Mouse (Mus musculus): ENCODE results near the gene Olfr603. TPM values are rescaled to one million over a fixed set of nuclear protein-coding genes. Genes with fewer than 3 reads are reported as not detected.
"Not testable (repeated sequence)": the region's sequence is repeated elsewhere in the genome, so short reads cannot be mapped to it uniquely, and the experiment has no call there.

The Olfr603 gene
- not detected in 2 replicates for polyA plus RNA-seq (2014; fragmentation: Nextera tagmentation; extraction: Ambion mirVana)

DNA sequence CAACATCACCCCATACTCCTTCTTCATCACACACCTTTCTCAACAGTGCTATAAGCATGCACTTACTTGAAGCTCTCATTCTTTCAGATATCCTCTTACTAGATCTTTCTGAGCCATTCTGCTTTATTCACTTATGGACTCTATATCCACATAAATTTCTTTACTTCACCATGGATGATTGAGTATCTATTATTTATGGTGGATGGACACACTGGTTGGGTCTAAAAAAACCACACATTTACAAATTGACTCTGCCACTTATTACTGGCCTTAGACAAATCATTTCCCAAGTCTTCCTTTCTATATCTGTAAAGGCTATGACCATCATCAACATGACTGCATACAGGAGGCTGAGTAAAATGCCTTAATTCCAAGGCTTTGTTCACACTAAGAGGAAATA, at the start of gene Olfr603:
Olfr603 (minus strand) TSS at position 101 of the 400 bp plus-strand sequence.
- DNase-seq (ENCODE audit: low spot score) = no peak
- Histone ChIP-seq H3K4me2 (replicated peaks; ENCODE audit: low read depth, low read length) (no peak within 1 kb of the TSS), H3K36me3 (ENCODE audit: control insufficient read depth, insufficient read depth, low read length) (no peaks in the 10 kb centered on the region), H3K27ac (ENCODE audit: low read depth, low read length) (no peak within 1 kb of the TSS), H3K4me1 (replicated peaks; ENCODE audit: control insufficient read depth, insufficient read depth, low read length) (no peaks in the 10 kb centered on the region), H3K4me3 (ENCODE audit: low read depth, low read length) (no peak within 1 kb of the TSS), H3K9me3 (ENCODE audit: control insufficient read depth, low read length) (no peaks in the 10 kb centered on the region), H3K9ac (ENCODE audit: low read depth, low read length) (no peak within 1 kb of the TSS), H3K27me3 (ENCODE audit: control insufficient read depth, insufficient read depth, low read length) (no peaks in the 10 kb centered on the region)
- ATAC-seq (ENCODE audit: low FRiP score) = no peak

GRCm38 (mm10) chr7:103414772-103415171, 28.8 kb upstream of the Olfr603 start, which contains the start of gene Usp17lc:
Gene Usp17lc, plus strand, starts transcription at chr7:103415072.
- 70% methylated on average over 1 of the region's 1 CpGs for WGBS
- not testable (repeated sequence) for H3K27me3 ChIP-seq (ENCODE audit: control insufficient read depth, insufficient read depth, low read length); H3K4me3 ChIP-seq (ENCODE audit: low read depth, low read length); H3K27ac ChIP-seq (ENCODE audit: low read depth, low read length); H3K9me3 ChIP-seq (ENCODE audit: control insufficient read depth, low read length); ATAC-seq (ENCODE audit: low FRiP score); H3K36me3 ChIP-seq (ENCODE audit: control insufficient read depth, insufficient read depth, low read length); H3K4me2 ChIP-seq (replicated peaks; ENCODE audit: low read depth, low read length); DNase-seq (ENCODE audit: low spot score); H3K4me1 ChIP-seq (replicated peaks; ENCODE audit: control insufficient read depth, insufficient read depth, low read length); H3K9ac ChIP-seq (ENCODE audit: low read depth, low read length)

- DNase-seq (ENCODE audit: low spot score); H3K4me1 ChIP-seq (replicated peaks; ENCODE audit: control insufficient read depth, insufficient read depth, low read length); H3K4me3 ChIP-seq (ENCODE audit: low read depth, low read length); H3K36me3 ChIP-seq (ENCODE audit: control insufficient read depth, insufficient read depth, low read length); H3K9ac ChIP-seq (ENCODE audit: low read depth, low read length); H3K4me2 ChIP-seq (replicated peaks; ENCODE audit: low read depth, low read length); H3K9me3 ChIP-seq (ENCODE audit: control insufficient read depth, low read length); H3K27me3 ChIP-seq (ENCODE audit: control insufficient read depth, insufficient read depth, low read length); H3K27ac ChIP-seq (ENCODE audit: low read depth, low read length); ATAC-seq (ENCODE audit: low FRiP score): not testable (repeated sequence)
- 66% methylated on average over 3 of the region's 3 CpGs for WGBS
These were observed 20.6 kb upstream of the Olfr603 start for GRCm38 (mm10) chr7:103406521-103407055.

- Histone ChIP-seq H3K4me3 (ENCODE audit: low read depth, low read length) (no peak overlapping the region), H3K36me3 (ENCODE audit: control insufficient read depth, insufficient read depth, low read length) (no peaks in the 10 kb centered on the region), H3K4me1 (replicated peaks; ENCODE audit: control insufficient read depth, insufficient read depth, low read length) (no peaks in the 10 kb centered on the region), H3K4me2 (replicated peaks; ENCODE audit: low read depth, low read length) (no peak overlapping the region), H3K27ac (ENCODE audit: low read depth, low read length) (no peak overlapping the region), H3K9ac (ENCODE audit: low read depth, low read length) (no peak overlapping the region), H3K9me3 (ENCODE audit: control insufficient read depth, low read length) (no peaks in the 10 kb centered on the region), H3K27me3 (ENCODE audit: control insufficient read depth, insufficient read depth, low read length) (no peaks in the 10 kb centered on the region)
- DNase-seq (ENCODE audit: low spot score) (no peak), ATAC-seq (ENCODE audit: low FRiP score) (no peak)
- 0% methylated on average over 1 of the region's 1 CpGs for WGBS
These were observed 13.0 kb upstream of the Olfr603 start for GRCm38 (mm10) chr7:103398981-103399380.

DNA sequence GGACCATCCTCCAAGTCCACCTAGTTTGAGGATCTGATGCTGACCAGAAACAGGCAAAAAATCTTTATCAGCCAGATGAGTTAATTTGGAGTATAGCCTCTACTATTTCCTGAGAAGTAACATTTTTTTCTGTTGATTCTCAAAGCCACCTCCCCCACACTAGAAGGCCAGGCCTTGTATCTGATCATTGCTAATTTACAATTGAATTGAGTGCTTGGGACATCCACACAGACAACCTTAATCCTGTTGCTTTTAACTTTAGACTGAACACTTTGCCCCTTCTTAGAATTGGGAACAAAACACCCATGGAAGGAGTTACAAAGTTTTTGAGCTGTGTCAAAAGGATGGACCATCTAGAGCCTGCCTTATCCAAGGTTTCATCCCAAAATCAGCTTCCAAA, 11.8 kb upstream of the Olfr603 start:
- no peak overlapping the region for H3K9ac ChIP-seq (ENCODE audit: low read depth, low read length)
- no peaks in the 10 kb centered on the region for H3K9me3 ChIP-seq (ENCODE audit: control insufficient read depth, low read length)
- no peak for DNase-seq (ENCODE audit: low spot score)

DNA sequence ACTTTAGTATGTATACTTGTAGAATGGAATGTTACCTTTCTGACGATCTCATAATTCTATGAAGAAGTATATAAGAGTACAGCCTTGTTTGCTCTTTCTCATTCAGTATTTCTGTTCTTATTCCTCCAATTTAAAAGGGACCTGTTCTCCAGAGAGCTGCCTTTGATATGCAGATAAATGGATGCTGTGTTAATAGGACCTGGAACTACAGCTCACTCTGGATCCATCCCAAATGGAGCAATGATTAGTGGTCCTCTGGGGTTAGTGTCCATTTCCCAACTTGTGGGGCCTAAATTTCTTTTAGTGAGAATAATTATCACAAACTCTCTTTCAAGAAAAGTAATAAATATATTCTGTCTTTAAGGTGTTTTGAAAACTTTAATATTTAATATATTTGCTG, 23.4 kb downstream of the Olfr603 start, which contains the start of gene Olfr601:
Olfr601 (minus strand) TSS at position 101 of the 400 bp plus-strand sequence.
- Histone ChIP-seq H3K27me3 (ENCODE audit: control insufficient read depth, insufficient read depth, low read length) (no peaks in the 10 kb centered on the region), H3K36me3 (ENCODE audit: control insufficient read depth, insufficient read depth, low read length) (no peaks in the 10 kb centered on the region), H3K4me1 (replicated peaks; ENCODE audit: control insufficient read depth, insufficient read depth, low read length) (no peaks in the 10 kb centered on the region), H3K4me3 (ENCODE audit: low read depth, low read length) (no peak within 1 kb of the TSS), H3K9me3 (ENCODE audit: control insufficient read depth, low read length) (no peaks in the 10 kb centered on the region), H3K9ac (ENCODE audit: low read depth, low read length) (no peak within 1 kb of the TSS), H3K4me2 (replicated peaks; ENCODE audit: low read depth, low read length) (no peak within 1 kb of the TSS), H3K27ac (ENCODE audit: low read depth, low read length) (no peak within 1 kb of the TSS)
- DNase-seq (ENCODE audit: low spot score) (no peak), ATAC-seq (ENCODE audit: low FRiP score) (no peak)
- 91% methylated on average over 1 of the region's 1 CpGs for WGBS

More for the DNA sequence above, 11.8 kb upstream of the Olfr603 start:
- no peak for ATAC-seq (ENCODE audit: low FRiP score)
- no peak overlapping the region for H3K4me3 ChIP-seq (ENCODE audit: low read depth, low read length)
- H3K4me1 ChIP-seq (replicated peaks; ENCODE audit: control insufficient read depth, insufficient read depth, low read length) = no peaks in the 10 kb centered on the region
- no peaks in the 10 kb centered on the region for H3K27me3 ChIP-seq (ENCODE audit: control insufficient read depth, insufficient read depth, low read length)
- H3K27ac ChIP-seq (ENCODE audit: low read depth, low read length) = no peak overlapping the region
- H3K4me2 ChIP-seq (replicated peaks; ENCODE audit: low read depth, low read length) = no peak overlapping the region
- H3K36me3 ChIP-seq (ENCODE audit: control insufficient read depth, insufficient read depth, low read length) = no peaks in the 10 kb centered on the region

GRCm38 (mm10) chr7:103349569-103349968, 36.4 kb downstream of the Olfr603 start, which contains the start of gene Olfr600:
Gene Olfr600, minus strand, starts transcription at chr7:103349669.
- Histone ChIP-seq H3K9ac (ENCODE audit: low read depth, low read length) (no peak within 1 kb of the TSS), H3K27me3 (ENCODE audit: control insufficient read depth, insufficient read depth, low read length) (no peaks in the 10 kb centered on the region), H3K4me3 (ENCODE audit: low read depth, low read length) (no peak within 1 kb of the TSS), H3K4me2 (replicated peaks; ENCODE audit: low read depth, low read length) (no peak within 1 kb of the TSS), H3K4me1 (replicated peaks; ENCODE audit: control insufficient read depth, insufficient read depth, low read length) (no peaks in the 10 kb centered on the region), H3K27ac (ENCODE audit: low read depth, low read length) (no peak within 1 kb of the TSS), H3K36me3 (ENCODE audit: control insufficient read depth, insufficient read depth, low read length) (no peaks in the 10 kb centered on the region), H3K9me3 (ENCODE audit: control insufficient read depth, low read length) (no peaks in the 10 kb centered on the region)
- ATAC-seq (ENCODE audit: low FRiP score) (no peak), DNase-seq (ENCODE audit: low spot score) (no peak)

DNA sequence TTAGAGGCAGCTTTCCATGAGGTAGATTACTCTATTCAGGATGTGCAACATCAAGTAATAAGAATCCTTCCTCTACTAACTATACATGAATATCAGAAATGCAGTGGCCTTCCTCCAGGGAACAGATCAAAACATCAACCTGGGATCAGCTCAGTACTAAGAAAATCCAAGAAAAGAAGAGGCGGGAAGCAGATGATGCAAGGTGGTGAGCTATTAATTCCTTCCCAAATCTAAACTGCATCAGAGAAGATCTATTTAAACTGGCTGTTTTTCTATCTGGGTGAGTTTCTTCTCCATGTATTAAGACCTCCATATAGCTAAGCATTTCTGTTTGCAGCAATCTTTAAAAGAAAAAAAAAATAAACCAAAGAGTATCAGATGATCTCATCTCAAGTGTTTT, 50.4 kb downstream of the Olfr603 start, which contains the start of gene Olfr599:
Olfr599 (plus strand) TSS at position 301 of the 400 bp plus-strand sequence.
- WGBS = 92% methylated on average over 1 of the region's 1 CpGs
- DNase-seq (ENCODE audit: low spot score) (no peak), ATAC-seq (ENCODE audit: low FRiP score) (no peak)
- no peaks in the 10 kb centered on the region for H3K4me1 ChIP-seq (replicated peaks; ENCODE audit: control insufficient read depth, insufficient read depth, low read length)
- no peak within 1 kb of the TSS for H3K4me2 ChIP-seq (replicated peaks; ENCODE audit: low read depth, low read length)
- H3K9ac ChIP-seq (ENCODE audit: low read depth, low read length) = no peak within 1 kb of the TSS
- no peaks in the 10 kb centered on the region for H3K9me3 ChIP-seq (ENCODE audit: control insufficient read depth, low read length)
- no peaks in the 10 kb centered on the region for H3K27me3 ChIP-seq (ENCODE audit: control insufficient read depth, insufficient read depth, low read length)
- no peak within 1 kb of the TSS for H3K27ac ChIP-seq (ENCODE audit: low read depth, low read length)
- H3K4me3 ChIP-seq (ENCODE audit: low read depth, low read length) = no peak within 1 kb of the TSS
- H3K36me3 ChIP-seq (ENCODE audit: control insufficient read depth, insufficient read depth, low read length) = no peaks in the 10 kb centered on the region
